Mouse (Mus musculus): ENCODE measurements around the gene Nsfl1c.

DNA sequence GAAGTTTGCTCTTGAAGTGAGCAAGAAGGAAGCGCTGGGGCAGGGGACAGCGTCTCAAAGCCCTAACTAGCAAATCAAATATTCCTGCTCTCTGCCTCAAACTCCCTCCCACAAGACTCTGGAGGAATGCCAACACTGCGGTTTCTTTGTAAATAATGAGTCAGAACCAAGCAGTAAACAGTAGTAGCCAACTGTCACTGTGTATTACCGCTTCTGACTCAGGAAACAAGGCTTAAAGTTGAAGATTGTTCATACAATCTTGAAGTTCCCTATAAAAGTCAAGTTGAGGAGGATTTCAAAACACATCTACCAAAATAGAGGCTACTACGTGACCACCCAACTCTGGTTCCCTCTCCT lies 42.6 kb downstream of the Nsfl1c start:
- TF ChIP-seq HCFC1 (IDR thresholded peaks at IDR 0.05; ENCODE audit: borderline replicate concordance, insufficient read depth, low read length) = no peak
- TF ChIP-seq ZNF384 (IDR thresholded peaks at IDR 0.05; ENCODE audit: low read depth, low read length) = no peak
- no peak for TF ChIP-seq ZC3H11A (IDR thresholded peaks at IDR 0.05; ENCODE audit: borderline replicate concordance, low read depth, low read length)
- TF ChIP-seq CHD2 (IDR thresholded peaks at IDR 0.05; ENCODE audit: low read depth, low read length) = no peak

All from ES-E14 (cell line).